Mouse (Mus musculus): Measurements from ENCODE around the gene Trex1.

DNA sequence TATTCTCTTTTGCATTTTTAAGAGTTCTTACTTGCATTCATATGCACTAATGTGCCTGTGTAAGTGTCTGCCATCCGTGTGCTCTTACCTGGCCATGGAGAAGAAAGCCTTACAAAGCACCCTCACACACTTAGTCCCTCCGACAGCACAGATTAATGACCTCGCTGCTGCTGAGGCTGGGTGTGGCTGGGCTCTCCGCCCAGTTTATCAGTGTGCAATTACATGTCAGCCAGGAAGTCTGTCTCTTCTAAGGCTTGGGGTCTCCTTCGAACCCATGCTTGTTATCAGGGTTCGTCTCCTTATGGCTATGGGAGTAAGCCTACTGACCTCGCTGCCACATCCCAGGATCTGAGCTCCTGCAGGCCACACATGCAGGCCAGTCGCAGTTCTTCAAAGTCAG is 44.1 kb downstream of the Trex1 start:
- TF ChIP-seq CTCF (IDR thresholded peaks at IDR 0.05; ENCODE audit: borderline replicate concordance, control insufficient read depth, extremely low read depth, insufficient read depth, low read length, poor library complexity) (no peak), POLR2A (IDR thresholded peaks at IDR 0.05; ENCODE audit: control insufficient read depth, extremely low read depth, insufficient read depth, low read length, poor library complexity) (no peak)

All from thymus, adult 2 months (tissue).